Mouse (Mus musculus) megakaryocyte, embryonic 14.5 days (primary cell): ENCODE measurements around the gene Apmap.

Source experiments
- FLI1 ChIP-seq: IDR thresholded peaks from 2 replicates; pipeline ENCODE4 v1.6.1; 2012; ENCODE audit warnings: low read length, inconsistent platforms, mixed read lengths
- GATA1 ChIP-seq: IDR thresholded peaks from 3 replicates; pipeline ENCODE4 v1.6.1; 2012; ENCODE audit warnings: mixed read lengths, low read length, inconsistent platforms, borderline replicate concordance

- TF ChIP-seq GATA1 (no peak), FLI1 (no peak)
Measured at GRCm38 (mm10) chr2:150595411-150596190, 12.8 kb downstream of the Apmap start.
